Mouse (Mus musculus) E14TG2a.4 (cell line): Measurements from ENCODE around the gene Rbfox1.

Source experiments
- CTCF ChIP-seq: conservative IDR thresholded peaks from 2 replicates; pipeline ENCODE4 v1.5.1; 2014; ENCODE audit warnings: low read length
- POU5F1 ChIP-seq: IDR thresholded peaks from 2 replicates; pipeline ENCODE4 v1.6.1; 2014; ENCODE audit warnings: low read length, borderline replicate concordance

GRCm38 (mm10) chr16:6813871-6814270 is 928.7 kb downstream of the Rbfox1 start:
- TF ChIP-seq POU5F1 (no peak), CTCF (no peak)
